Mouse (Mus musculus): ENCODE measurements at regions not wholly inside any gene's neighbourhood (a gene's known extent, or its start where the extent isn't known, plus 50 kb on each side); places are given as distances from the start of the nearest gene placed in this dataset.

DNA sequence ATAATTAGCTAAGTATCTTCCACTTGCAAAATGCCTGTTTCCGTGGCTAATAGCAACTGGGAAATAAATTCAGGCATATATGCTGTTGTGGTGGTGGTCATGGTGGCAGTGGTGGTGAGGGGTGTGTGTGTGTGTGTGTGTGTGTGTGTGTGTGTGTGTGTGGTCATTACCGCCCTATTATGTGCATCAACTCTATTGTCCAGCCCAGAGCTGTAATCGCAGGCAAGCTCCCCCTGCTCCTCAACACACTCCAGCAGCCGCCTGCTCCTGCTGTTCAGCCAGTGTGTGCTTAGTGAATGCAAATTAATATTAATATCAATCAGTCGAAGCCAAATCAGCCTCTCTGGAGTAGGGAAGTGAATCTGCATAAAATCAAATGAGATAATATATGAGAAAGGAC, 152.9 kb upstream of the Zic3 start:
- no peak for DNase-seq (ENCODE audit: low spot score)

DNA sequence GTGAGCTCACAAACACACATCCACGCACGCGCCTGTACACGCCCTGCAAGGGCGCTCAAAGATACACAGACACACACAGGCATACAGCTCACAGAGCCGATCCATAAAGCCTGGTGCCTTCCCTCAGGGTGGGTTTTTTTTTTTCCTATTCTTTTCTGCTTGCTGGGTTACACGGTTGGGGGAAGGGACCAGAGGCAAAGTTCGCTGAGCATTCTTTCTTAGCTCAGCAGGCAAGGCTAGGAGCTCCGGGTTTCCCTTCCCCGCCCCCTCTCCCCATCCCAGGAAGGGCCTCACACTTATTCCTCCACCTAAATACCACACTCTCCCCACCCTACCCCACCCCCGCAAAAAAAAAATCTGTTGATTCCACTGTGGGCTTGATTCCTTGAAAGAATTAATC, 105.8 kb upstream of the Zic3 start:
- no peak for DNase-seq (ENCODE audit: low spot score)

GRCm38 (mm10) chrX:57917441-57918145, 104.9 kb upstream of the Zic3 start:
- DNase-seq (ENCODE audit: low spot score): no peak

- no peak for DNase-seq (ENCODE audit: low spot score)
Measured at GRCm38 (mm10) chrX:57918181-57919115, 104.1 kb upstream of the Zic3 start.

DNA sequence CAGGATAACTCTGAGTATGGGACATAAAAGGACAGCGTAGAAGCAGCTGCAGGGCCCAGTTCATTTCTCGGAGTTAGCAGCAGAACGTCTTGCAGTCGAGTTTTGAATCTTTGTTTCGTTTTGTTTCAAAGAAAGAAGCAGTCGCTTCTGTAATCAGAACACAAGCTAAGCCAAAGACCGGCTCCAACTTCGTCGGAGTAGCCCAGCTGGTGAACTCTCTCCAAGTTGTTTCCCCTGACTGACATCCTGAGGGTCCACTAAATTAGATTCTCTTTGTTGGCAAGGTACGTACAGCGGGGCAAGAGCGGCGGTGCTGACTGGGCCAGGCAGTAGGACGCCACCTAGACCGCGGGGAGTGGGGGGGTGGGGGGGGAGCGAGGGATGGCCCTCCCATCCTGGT, 102.6 kb upstream of the Zic3 start:
- DNase-seq (ENCODE audit: low spot score): peak; percentile 36

- no peak for DNase-seq (ENCODE audit: low spot score)
Measured at GRCm38 (mm10) chrX:57920376-57920775, 102.1 kb upstream of the Zic3 start.

DNA sequence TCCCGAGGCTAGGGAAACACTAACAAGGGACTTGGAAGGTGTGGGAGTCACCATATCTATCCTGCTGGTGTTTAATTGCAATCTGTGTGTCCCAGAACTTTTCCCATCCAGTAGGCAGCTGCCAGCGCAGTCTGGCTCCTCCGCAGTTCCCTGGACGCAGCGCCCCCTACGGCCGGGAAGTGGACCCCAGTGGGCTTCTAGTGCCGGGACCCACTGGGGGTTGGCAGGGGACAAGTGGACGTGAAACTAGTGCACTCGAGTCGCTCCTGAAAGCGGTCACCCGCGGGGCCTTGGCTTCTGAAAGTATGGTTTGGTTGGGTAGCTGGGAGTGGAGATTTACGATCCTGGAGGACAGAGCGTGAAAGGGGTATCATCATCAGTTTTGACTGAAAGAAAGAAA, 101.2 kb upstream of the Zic3 start:
- peak; percentile 40 for DNase-seq (ENCODE audit: low spot score)

- no peak for DNase-seq (ENCODE audit: low spot score)
Measured at GRCm38 (mm10) chrX:57921821-57922449, 100.6 kb upstream of the Zic3 start.

DNA sequence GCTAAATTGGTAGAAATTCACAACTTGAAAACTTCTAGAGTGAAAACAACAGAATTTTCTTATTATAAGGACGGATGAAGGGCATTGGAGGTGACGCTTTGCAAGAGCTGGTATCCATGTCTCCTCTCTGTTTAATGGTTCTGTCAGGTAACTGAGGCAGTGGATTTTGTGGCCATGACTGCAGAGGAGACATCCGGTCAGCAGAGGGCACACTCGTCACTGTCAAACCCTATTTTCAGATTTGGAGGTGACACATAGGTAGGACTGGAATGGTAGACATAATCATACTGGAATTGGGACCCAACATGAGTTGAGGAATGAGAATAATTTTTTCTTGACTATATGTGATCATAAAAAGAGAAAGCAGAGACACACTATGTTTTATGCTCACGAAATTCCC, 98.7 kb upstream of the Zic3 start:
- no peak for DNase-seq (ENCODE audit: low spot score)

GRCm38 (mm10) chrX:57935621-57936020, 86.9 kb upstream of the Zic3 start:
- DNase-seq (ENCODE audit: low spot score): no peak

DNA sequence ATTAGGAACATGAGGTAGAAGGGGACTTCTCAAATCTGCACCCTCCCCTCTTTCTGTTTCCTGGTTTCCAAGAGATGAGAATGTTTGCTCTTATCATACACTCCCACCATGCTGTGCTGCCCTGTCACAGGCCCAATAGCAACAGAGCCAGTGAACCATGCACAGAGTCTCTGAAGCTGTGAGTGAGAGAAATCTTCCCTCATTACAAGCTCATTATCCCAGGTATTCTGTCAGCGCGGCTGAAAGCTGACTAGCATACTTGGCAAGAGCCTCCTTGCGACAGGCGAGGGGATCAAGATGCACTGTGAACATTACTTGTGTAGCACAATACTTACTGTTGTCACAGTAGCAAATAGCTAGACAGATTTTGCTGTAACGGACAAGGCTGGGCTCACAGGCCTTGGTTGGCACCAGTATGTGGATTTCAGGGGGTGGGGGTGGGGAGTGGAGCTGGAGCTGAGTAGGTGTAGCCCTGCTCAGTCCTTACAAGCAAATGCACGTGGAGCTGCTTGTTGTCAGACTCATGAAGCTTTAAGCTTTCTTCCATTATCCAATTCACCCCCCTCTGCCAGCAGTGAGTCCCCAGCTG, 84.2 kb upstream of the Zic3 start:
- DNase-seq (ENCODE audit: low spot score): no peak

GRCm38 (mm10) chrX:57950896-57951295, 71.6 kb upstream of the Zic3 start:
- no peak for DNase-seq (ENCODE audit: low spot score)

DNA sequence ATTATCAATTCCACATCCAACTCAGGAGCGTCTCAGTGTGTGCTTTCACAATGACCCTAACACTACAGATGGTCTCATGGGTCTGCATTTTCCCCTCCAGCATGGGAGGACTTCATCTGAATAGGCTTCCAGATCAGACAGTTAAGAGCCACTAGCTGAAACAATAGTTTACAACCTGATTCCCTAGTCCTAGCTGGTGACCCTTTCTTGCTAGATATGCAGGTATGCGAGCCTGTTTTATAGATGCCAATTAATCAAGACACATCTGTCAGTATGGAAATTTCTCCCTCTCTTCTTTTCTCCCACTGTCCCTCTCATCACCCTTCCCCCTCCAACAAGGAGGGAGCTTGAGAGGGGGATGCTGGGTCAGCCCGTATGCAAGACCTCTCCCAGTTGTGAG, 71.2 kb upstream of the Zic3 start:
- no peak for DNase-seq (ENCODE audit: low spot score)

- DNase-seq (ENCODE audit: low spot score): no peak
Measured at GRCm38 (mm10) chrX:57954594-57955185, 67.8 kb upstream of the Zic3 start.

Data from testis, postnatal 14 days (tissue).